Mouse (Mus musculus): ENCODE data around the gene Ttl. TPM values are rescaled to one million over a fixed set of nuclear protein-coding genes. Genes with fewer than 3 reads are reported as not detected.

Ttl gene
- polyA plus RNA-seq (2015; fragmentation: Nextera tagmentation; extraction: Ambion mirVana): 3.4 and 3.5 TPM in 2 replicates

- peak within 1 kb of the TSS; percentile 66 for H3K4me3 ChIP-seq (ENCODE audit: low read depth, low read length)
- H3K9me3 ChIP-seq (ENCODE audit: control insufficient read depth): no peaks in the 10 kb centered on the region
- H3K27ac ChIP-seq (ENCODE audit: low read depth, low read length): no peak within 1 kb of the TSS
- no peak for TF ChIP-seq CTCF (IDR thresholded peaks at IDR 0.05; ENCODE audit: low read depth)
- peak within 1 kb of the TSS; percentile 82 for H3K4me2 ChIP-seq (replicated peaks; ENCODE audit: low read depth)
- peak; percentile 81 for ATAC-seq
- WGBS: 3% methylated on average over 51 of the region's 62 CpGs
- no peaks in the 10 kb centered on the region for H3K27me3 ChIP-seq (replicated peaks; ENCODE audit: control insufficient read depth, insufficient read depth, low read length)
- peak within 1 kb of the TSS; percentile 49 for H3K9ac ChIP-seq (ENCODE audit: low read depth, low read length)
- no peaks in the 10 kb centered on the region for H3K4me1 ChIP-seq (replicated peaks; ENCODE audit: control insufficient read depth, insufficient read depth, low read length)
- H3K36me3 ChIP-seq (ENCODE audit: control insufficient read depth, insufficient read depth): no peaks in the 10 kb centered on the region
Observed at GRCm38 (mm10) chr2:129065437-129066282, at the start of gene Ttl. Ttl (plus strand) TSS chr2:129065942.

- Histone ChIP-seq H3K27ac (ENCODE audit: low read depth, low read length) (no peak overlapping the region), H3K4me1 (replicated peaks; ENCODE audit: control insufficient read depth, insufficient read depth, low read length) (no peaks in the 10 kb centered on the region), H3K9ac (ENCODE audit: low read depth, low read length) (no peak overlapping the region), H3K27me3 (replicated peaks; ENCODE audit: control insufficient read depth, insufficient read depth, low read length) (no peaks in the 10 kb centered on the region), H3K4me2 (replicated peaks; ENCODE audit: low read depth) (no peak overlapping the region), H3K36me3 (ENCODE audit: control insufficient read depth, insufficient read depth) (no peaks in the 10 kb centered on the region; the same call in 1 of the 2 replicates), H3K4me3 (ENCODE audit: low read depth, low read length) (no peak overlapping the region), H3K9me3 (ENCODE audit: control insufficient read depth) (no peaks in the 10 kb centered on the region)
- ATAC-seq: no peak
- TF ChIP-seq CTCF (IDR thresholded peaks at IDR 0.05; ENCODE audit: low read depth): no peak
- 49% methylated on average over 2 of the region's 2 CpGs for WGBS
Observed at GRCm38 (mm10) chr2:129020106-129020505, 45.6 kb upstream of the Ttl start.

GRCm38 (mm10) chr2:129024820-129025219 lies 40.9 kb upstream of the Ttl start:
- no peaks in the 10 kb centered on the region for H3K27me3 ChIP-seq (replicated peaks; ENCODE audit: control insufficient read depth, insufficient read depth, low read length)
- WGBS: 72% methylated on average over 9 of the region's 9 CpGs
- TF ChIP-seq CTCF (IDR thresholded peaks at IDR 0.05; ENCODE audit: low read depth): no peak

GRCm38 (mm10) chr2:129035381-129035780 lies 30.4 kb upstream of the Ttl start:
- H3K36me3 ChIP-seq (ENCODE audit: control insufficient read depth, insufficient read depth): no peaks in the 10 kb centered on the region
- 75% methylated on average over 5 of the region's 5 CpGs for WGBS
- no peak overlapping the region for H3K27ac ChIP-seq (ENCODE audit: low read depth, low read length)
- no peak for TF ChIP-seq CTCF (IDR thresholded peaks at IDR 0.05; ENCODE audit: low read depth)
- peaks cover 32% of the 10 kb centered on the region for H3K27me3 ChIP-seq (replicated peaks; ENCODE audit: control insufficient read depth, insufficient read depth, low read length)
- no peaks in the 10 kb centered on the region for H3K9me3 ChIP-seq (ENCODE audit: control insufficient read depth)
- H3K4me1 ChIP-seq (replicated peaks; ENCODE audit: control insufficient read depth, insufficient read depth, low read length): no peaks in the 10 kb centered on the region
- no peak overlapping the region for H3K4me3 ChIP-seq (ENCODE audit: low read depth, low read length)
- ATAC-seq: no peak
- H3K4me2 ChIP-seq (replicated peaks; ENCODE audit: low read depth): no peak overlapping the region
- H3K9ac ChIP-seq (ENCODE audit: low read depth, low read length): no peak overlapping the region

More at GRCm38 (mm10) chr2:129024820-129025219, 40.9 kb upstream of the Ttl start:
- Histone ChIP-seq H3K4me1 (replicated peaks; ENCODE audit: control insufficient read depth, insufficient read depth, low read length) (no peaks in the 10 kb centered on the region), H3K9me3 (ENCODE audit: control insufficient read depth) (no peaks in the 10 kb centered on the region), H3K4me3 (ENCODE audit: low read depth, low read length) (no peak overlapping the region), H3K9ac (ENCODE audit: low read depth, low read length) (no peak overlapping the region), H3K27ac (ENCODE audit: low read depth, low read length) (no peak overlapping the region), H3K4me2 (replicated peaks; ENCODE audit: low read depth) (no peak overlapping the region), H3K36me3 (ENCODE audit: control insufficient read depth, insufficient read depth) (no peaks in the 10 kb centered on the region)
- no peak for ATAC-seq

GRCm38 (mm10) chr2:129038426-129038936 lies 27.3 kb upstream of the Ttl start:
- no peaks in the 10 kb centered on the region for H3K9me3 ChIP-seq (ENCODE audit: control insufficient read depth)
- peak overlapping the region; percentile 71 for H3K4me2 ChIP-seq (replicated peaks; ENCODE audit: low read depth)
- no peak for TF ChIP-seq CTCF (IDR thresholded peaks at IDR 0.05; ENCODE audit: low read depth)
- WGBS: 31% methylated on average over 15 of the region's 15 CpGs
- H3K27me3 ChIP-seq (replicated peaks; ENCODE audit: control insufficient read depth, insufficient read depth, low read length): peaks cover 37% of the 10 kb centered on the region
- ATAC-seq: no peak
- no peaks in the 10 kb centered on the region for H3K4me1 ChIP-seq (replicated peaks; ENCODE audit: control insufficient read depth, insufficient read depth, low read length)
- no peak overlapping the region for H3K27ac ChIP-seq (ENCODE audit: low read depth, low read length)
- H3K4me3 ChIP-seq (ENCODE audit: low read depth, low read length): peak overlapping the region; percentile 33
- H3K36me3 ChIP-seq (ENCODE audit: control insufficient read depth, insufficient read depth): no peaks in the 10 kb centered on the region
- no peak overlapping the region for H3K9ac ChIP-seq (ENCODE audit: low read depth, low read length)

- no peaks in the 10 kb centered on the region for H3K4me1 ChIP-seq (replicated peaks; ENCODE audit: control insufficient read depth, insufficient read depth, low read length)
- peak overlapping the region; percentile 71 for H3K4me2 ChIP-seq (replicated peaks; ENCODE audit: low read depth)
- H3K9ac ChIP-seq (ENCODE audit: low read depth, low read length): no peak overlapping the region
- no peaks in the 10 kb centered on the region for H3K9me3 ChIP-seq (ENCODE audit: control insufficient read depth)
- TF ChIP-seq CTCF (IDR thresholded peaks at IDR 0.05; ENCODE audit: low read depth): no peak
- 3% methylated on average over 62 of the region's 62 CpGs for WGBS
- no peaks in the 10 kb centered on the region for H3K36me3 ChIP-seq (ENCODE audit: control insufficient read depth, insufficient read depth)
- H3K27me3 ChIP-seq (replicated peaks; ENCODE audit: control insufficient read depth, insufficient read depth, low read length): peaks cover 37% of the 10 kb centered on the region
- H3K27ac ChIP-seq (ENCODE audit: low read depth, low read length): no peak overlapping the region
- H3K4me3 ChIP-seq (ENCODE audit: low read depth, low read length): peak overlapping the region; percentile 33
- ATAC-seq: peak; percentile 22; the same call in 1 of the 2 replicates
Observed at GRCm38 (mm10) chr2:129038937-129039631, 26.7 kb upstream of the Ttl start.
